Mouse (Mus musculus) ovary, postnatal 10 days (tissue): ENCODE measurements at regions not wholly inside any gene's neighbourhood (a gene's known extent, or its start where the extent isn't known, plus 50 kb on each side); places are given as distances from the start of the nearest gene placed in this dataset.

Experiments
- DNase-seq: peaks from one replicate; pipeline ENCODE4 v3.0.0; 2022; ENCODE audit warnings: low spot score

DNA sequence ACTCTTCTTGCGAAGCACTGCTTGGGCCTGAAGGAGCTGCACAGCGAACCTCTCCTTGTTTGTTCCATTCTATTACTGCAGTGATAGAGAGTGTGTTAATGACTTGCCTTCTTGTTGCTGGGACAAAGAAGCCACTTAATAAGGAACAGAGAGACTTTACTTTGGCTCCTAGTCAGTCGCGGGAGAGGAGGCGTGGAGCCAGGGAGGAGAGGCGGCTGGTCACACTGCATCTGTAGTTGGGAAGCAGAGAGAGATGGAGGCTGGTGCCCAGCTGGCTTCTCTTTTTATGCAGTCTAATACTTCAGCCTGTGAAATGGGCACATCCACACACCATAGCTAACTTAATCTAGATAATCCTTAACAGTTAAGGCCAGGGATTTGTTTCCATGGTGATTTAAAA lies 159.4 kb upstream of the Kcnab2 start:
- DNase-seq = no peak

DNA sequence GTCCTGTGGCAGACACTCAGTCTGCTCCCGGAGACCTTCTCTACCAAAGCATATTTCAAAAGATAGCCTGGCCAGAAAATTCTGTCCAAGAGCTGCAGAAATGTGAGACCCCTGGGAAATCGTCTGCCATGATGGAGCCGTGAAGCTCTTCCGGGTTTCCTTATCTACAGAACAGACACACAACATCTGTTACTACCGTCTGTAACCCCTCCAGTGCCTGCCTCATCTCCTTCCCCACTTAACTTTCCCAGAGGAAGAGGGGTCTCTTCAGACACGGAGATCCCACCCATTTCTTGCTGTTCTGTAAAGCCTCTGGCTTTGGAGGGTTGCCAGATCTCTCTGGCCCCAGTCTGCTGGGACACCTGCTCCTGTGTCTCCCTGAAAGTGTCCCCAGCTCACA lies 156.2 kb upstream of the Kcnab2 start:
- no peak for DNase-seq

GRCm38 (mm10) chr4:152628111-152628510 lies 150.4 kb upstream of the Kcnab2 start:
- no peak for DNase-seq

- peak; percentile 36 for DNase-seq
Observed at GRCm38 (mm10) chr4:152625032-152626003, 147.6 kb upstream of the Kcnab2 start.

DNA sequence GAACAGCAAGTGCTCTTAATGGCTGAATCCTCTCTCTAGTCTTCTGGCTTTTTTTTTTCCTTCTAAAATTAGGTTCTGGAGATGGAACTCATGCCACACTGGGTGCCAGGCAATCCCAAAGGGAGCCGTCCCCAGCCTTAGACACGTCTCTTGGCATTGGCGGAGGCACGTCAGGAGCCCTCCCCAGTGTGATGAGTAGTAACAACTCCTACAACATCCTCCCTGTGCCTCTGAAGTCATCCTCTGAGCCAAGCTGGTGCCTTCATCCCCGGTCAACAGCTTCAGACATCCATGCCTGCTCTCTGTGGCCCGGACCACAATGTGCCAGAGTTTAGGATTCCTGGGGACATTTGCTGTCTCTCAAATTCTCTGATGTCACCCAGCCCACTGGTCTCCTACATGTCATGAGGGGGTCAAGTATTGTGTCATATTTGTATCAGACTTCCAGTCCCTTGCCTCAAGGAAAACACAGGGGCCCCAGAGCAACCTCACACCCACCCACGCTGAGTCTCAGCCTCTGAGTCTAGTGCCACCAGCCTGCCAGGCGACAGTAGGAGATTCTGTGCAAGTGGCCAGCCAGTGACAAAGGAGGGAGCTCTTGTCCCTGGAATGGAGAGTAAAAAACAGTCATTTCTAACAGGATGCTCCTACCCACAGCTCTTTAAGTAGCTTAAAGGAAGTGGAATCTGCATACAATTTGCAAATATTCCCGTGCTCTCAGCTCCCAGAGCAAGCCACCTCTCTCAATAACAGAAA lies 144.5 kb upstream of the Kcnab2 start:
- DNase-seq = no peak

GRCm38 (mm10) chr4:152617636-152618035 lies 140.0 kb upstream of the Kcnab2 start:
- no peak for DNase-seq

GRCm38 (mm10) chr4:152615155-152615554 lies 137.5 kb upstream of the Kcnab2 start:
- no peak for DNase-seq

- DNase-seq = no peak
Observed at GRCm38 (mm10) chr4:152614356-152615100, 136.9 kb upstream of the Kcnab2 start.
